Mouse (Mus musculus) lung, embryonic 16.5 days (tissue): Measurements from ENCODE around the gene Tha1. TPM values are rescaled to one million over a fixed set of nuclear protein-coding genes. Genes with fewer than 3 reads are reported as not detected.
A peak's percentile ranks its signal among the peaks of the same experiment; 100 is the strongest.

Experiments
- ATAC-seq: fragments of 200-750 bp; cut with Nextera tagmentation; 2 replicates; pipeline ENCODE4 v1.8.0; 2017; ENCODE audit warnings: low read depth, mild to moderate bottlenecking, moderate library complexity
- H3K27ac ChIP-seq: fragments of 300-500 bp; sonication (generic); 2 replicates; pipeline ENCODE4 v1.5.1; 2014; ENCODE audit warnings: mild to moderate bottlenecking, control low read depth, low read length
- H3K27me3 ChIP-seq: fragments of 300-500 bp; sonication (generic); 2 replicates; pipeline ENCODE4 v1.6.1; 2014; ENCODE audit warnings: low read depth, low read length, mixed read lengths; ENCODE audit not compliant: control insufficient read depth, insufficient read depth
- H3K36me3 ChIP-seq: fragments of 300-500 bp; sonication (generic); 2 replicates; pipeline ENCODE4 v1.6.1; 2014; ENCODE audit warnings: low read length; ENCODE audit not compliant: control insufficient read depth, insufficient read depth
- H3K4me1 ChIP-seq: fragments of 300-500 bp; sonication (generic); replicated peaks from 2 replicates; pipeline ENCODE4 v1.6.1; 2014; ENCODE audit warnings: low read length, mixed read lengths; ENCODE audit not compliant: control insufficient read depth, insufficient read depth
- H3K4me2 ChIP-seq: fragments of 300-500 bp; sonication (generic); 2 replicates; pipeline ENCODE4 v1.6.1; 2014; ENCODE audit warnings: low read depth, low read length, control low read depth
- H3K4me3 ChIP-seq: fragments of 300-500 bp; sonication (generic); 2 replicates; pipeline ENCODE4 v1.5.1; 2014; ENCODE audit warnings: mild to moderate bottlenecking, low read length, control low read depth
- H3K9ac ChIP-seq: fragments of 300-500 bp; sonication (generic); 2 replicates; pipeline ENCODE4 v1.6.1; 2014; ENCODE audit warnings: low read length, control low read depth
- H3K9me3 ChIP-seq: fragments of 300-500 bp; sonication (generic); 2 replicates; pipeline ENCODE4 v1.6.1; 2016; ENCODE audit warnings: low read length; ENCODE audit not compliant: control insufficient read depth
- WGBS: fragments of 180-500 bp; shearing (Covaris S2); extraction: QIAGEN DNeasy Blood & Tissue Kit; methylation state at CpG from one replicate; pipeline ENCODE4 v1.1.7; 2014; 5-methylcytosine and 5-hydroxymethylcytosine counted together
- polyA plus RNA-seq: library from polyadenylated mRNA; unstranded; fragments of >200 nt; fragmentation: Nextera tagmentation; extraction: Ambion mirVana; gene quantifications from 2 replicates; pipeline ENCODE4 v1.2.1, GENCODE M21; 2015

Tha1 gene
- polyA plus RNA-seq, 1 experiment from 2014 or later, result 4.6 TPM

DNA sequence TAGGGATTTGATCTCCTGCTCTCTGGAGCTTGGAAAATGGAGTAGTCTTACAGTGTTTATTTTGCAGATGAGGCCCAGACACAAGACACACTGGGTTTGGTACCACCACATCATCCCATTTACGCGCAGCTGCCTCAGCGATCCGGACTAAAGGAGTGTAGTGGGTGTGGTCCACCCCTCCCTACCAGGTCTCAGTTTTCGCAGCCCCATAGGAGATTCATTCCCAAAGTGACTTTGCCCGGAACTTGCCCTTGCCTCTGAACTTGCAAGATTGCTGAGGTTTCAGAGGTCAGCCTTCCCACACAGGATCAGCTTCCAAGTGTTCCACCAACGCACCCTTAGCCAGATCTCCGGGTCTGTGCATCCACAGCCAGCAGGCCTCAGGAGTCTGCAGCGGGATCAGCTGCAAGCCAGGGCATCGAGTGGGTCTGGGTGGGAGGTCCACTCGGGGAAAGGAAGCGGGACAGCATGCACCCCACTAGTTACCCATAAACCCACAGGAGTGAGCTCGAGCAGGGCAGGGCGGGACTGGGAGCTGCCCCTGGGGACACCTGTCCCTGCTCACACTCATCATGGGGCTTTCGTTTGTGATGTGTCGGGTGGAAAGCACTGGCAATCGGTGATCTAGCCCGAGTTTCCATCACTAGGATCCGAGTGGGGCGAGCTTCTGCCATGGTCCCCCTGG lies 15.0 kb upstream of the Tha1 start:
- Histone ChIP-seq H3K9me3 (no peaks in the 10 kb centered on the region), H3K4me3 (no peak overlapping the region), H3K4me2 (peak overlapping the region; percentile 44; the same call in 1 of the 2 replicates), H3K9ac (peak overlapping the region; percentile 51), H3K4me1 (peaks cover 31% of the 10 kb centered on the region), H3K27me3 (peaks cover 5% of the 10 kb centered on the region; the same call in 1 of the 2 replicates), H3K27ac (no peak overlapping the region), H3K36me3 (no peaks in the 10 kb centered on the region)
- WGBS, result 37% methylated on average over 20 of the region's 20 CpGs
- ATAC-seq, result no peak

DNA sequence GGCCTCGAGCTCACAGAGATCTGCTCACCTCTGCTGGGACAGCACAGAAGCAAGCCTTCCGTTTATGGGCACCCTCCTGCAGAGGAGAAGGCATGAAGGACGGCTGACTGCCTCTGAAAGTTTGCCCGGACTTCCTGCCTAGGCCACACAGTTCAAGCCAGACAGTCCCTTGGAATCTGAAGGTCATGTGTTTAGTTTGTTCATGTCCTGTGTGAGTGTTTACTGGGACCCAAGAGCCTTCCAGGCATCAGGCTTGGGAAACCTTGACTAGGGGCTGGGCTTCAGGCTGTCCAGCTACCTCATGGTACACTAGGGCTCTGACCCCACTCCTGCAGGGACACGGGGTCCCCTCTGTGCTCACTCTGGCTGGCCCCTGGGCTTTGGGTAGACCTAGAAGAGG lies 12.7 kb upstream of the Tha1 start:
- H3K4me3 ChIP-seq, result no peak overlapping the region
- WGBS, result 28% methylated on average over 5 of the region's 5 CpGs
- peaks cover 5% of the 10 kb centered on the region; the same call in 1 of the 2 replicates for H3K27me3 ChIP-seq
- ATAC-seq, result no peak
- no peak overlapping the region for H3K9ac ChIP-seq
- no peaks in the 10 kb centered on the region for H3K36me3 ChIP-seq
- H3K27ac ChIP-seq, result no peak overlapping the region
- H3K9me3 ChIP-seq, result no peaks in the 10 kb centered on the region
- H3K4me1 ChIP-seq, result peaks cover 40% of the 10 kb centered on the region
- H3K4me2 ChIP-seq, result no peak overlapping the region

DNA sequence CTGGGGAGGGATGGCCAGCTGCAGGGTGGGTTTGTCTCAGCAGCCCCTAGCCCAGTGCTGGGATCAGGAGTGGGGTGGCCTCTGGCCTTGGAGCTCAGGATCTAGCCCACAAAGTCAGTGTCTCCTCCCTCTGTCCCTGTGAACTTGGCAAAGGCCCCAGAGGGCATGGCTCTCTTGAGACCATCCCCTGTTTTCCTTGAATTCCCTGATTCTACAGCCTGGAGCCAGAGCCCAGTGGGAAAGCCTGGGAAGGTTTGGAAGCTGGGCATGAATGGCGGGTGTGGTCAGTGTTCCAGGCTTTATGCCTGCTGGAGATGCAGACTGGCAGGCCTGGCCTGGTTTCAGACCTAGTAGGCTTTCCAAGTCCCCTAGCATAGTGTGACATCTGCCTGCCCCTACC lies 8.9 kb upstream of the Tha1 start:
- no peaks in the 10 kb centered on the region for H3K36me3 ChIP-seq
- no peaks in the 10 kb centered on the region for H3K27me3 ChIP-seq
- ATAC-seq, result peak; percentile 20; the same call in 1 of the 2 replicates
- no peak overlapping the region for H3K4me3 ChIP-seq
- peak overlapping the region; percentile 81 for H3K27ac ChIP-seq
- H3K9ac ChIP-seq, result peak overlapping the region; percentile 36
- H3K4me1 ChIP-seq, result peaks cover 32% of the 10 kb centered on the region
- H3K4me2 ChIP-seq, result peak overlapping the region; percentile 18; the same call in 1 of the 2 replicates
- no peaks in the 10 kb centered on the region for H3K9me3 ChIP-seq
- WGBS, result 60% methylated on average over 1 of the region's 1 CpGs

GRCm38 (mm10) chr11:117881787-117882186 lies 8.5 kb upstream of the Tha1 start:
- Histone ChIP-seq H3K9me3 (no peaks in the 10 kb centered on the region), H3K4me3 (no peak overlapping the region), H3K27ac (peak overlapping the region; percentile 81), H3K27me3 (no peaks in the 10 kb centered on the region), H3K9ac (peak overlapping the region; percentile 36), H3K36me3 (no peaks in the 10 kb centered on the region), H3K4me2 (peak overlapping the region; percentile 18; the same call in 1 of the 2 replicates), H3K4me1 (peaks cover 32% of the 10 kb centered on the region)
- ATAC-seq, result peak; percentile 79
- WGBS, result 4% methylated on average over 8 of the region's 8 CpGs

GRCm38 (mm10) chr11:117880977-117881358 lies 7.7 kb upstream of the Tha1 start:
- WGBS, result 63% methylated on average over 6 of the region's 6 CpGs

GRCm38 (mm10) chr11:117880336-117880976 lies 7.2 kb upstream of the Tha1 start:
- 78% methylated on average over 9 of the region's 9 CpGs for WGBS
- Histone ChIP-seq H3K4me1 (peaks cover 34% of the 10 kb centered on the region), H3K4me3 (no peak overlapping the region), H3K27me3 (no peaks in the 10 kb centered on the region), H3K36me3 (no peaks in the 10 kb centered on the region), H3K9ac (no peak overlapping the region), H3K4me2 (no peak overlapping the region), H3K9me3 (no peaks in the 10 kb centered on the region), H3K27ac (no peak overlapping the region)
- ATAC-seq, result no peak

More at GRCm38 (mm10) chr11:117880977-117881358, 7.7 kb upstream of the Tha1 start:
- Histone ChIP-seq H3K27me3 (no peaks in the 10 kb centered on the region), H3K9ac (peak overlapping the region; percentile 33; the same call in 1 of the 2 replicates), H3K4me1 (peaks cover 32% of the 10 kb centered on the region), H3K9me3 (no peaks in the 10 kb centered on the region), H3K4me3 (no peak overlapping the region), H3K4me2 (no peak overlapping the region), H3K36me3 (no peaks in the 10 kb centered on the region), H3K27ac (peak overlapping the region; percentile 81)
- ATAC-seq, result no peak

- peaks cover 34% of the 10 kb centered on the region for H3K4me1 ChIP-seq
- H3K27ac ChIP-seq, result no peak overlapping the region
- no peaks in the 10 kb centered on the region for H3K36me3 ChIP-seq
- no peak for ATAC-seq
- no peaks in the 10 kb centered on the region for H3K27me3 ChIP-seq
- H3K9ac ChIP-seq, result no peak overlapping the region
- 73% methylated on average over 6 of the region's 6 CpGs for WGBS
- no peak overlapping the region for H3K4me3 ChIP-seq
- H3K9me3 ChIP-seq, result no peaks in the 10 kb centered on the region
- H3K4me2 ChIP-seq, result no peak overlapping the region
Observed at GRCm38 (mm10) chr11:117879676-117880075, 6.4 kb upstream of the Tha1 start.

- H3K9me3 ChIP-seq, result no peaks in the 10 kb centered on the region
- H3K27ac ChIP-seq, result peak overlapping the region; percentile 31; the same call in 1 of the 2 replicates
- no peaks in the 10 kb centered on the region for H3K27me3 ChIP-seq
- no peak overlapping the region for H3K4me3 ChIP-seq
- no peak for ATAC-seq
- H3K4me2 ChIP-seq, result peak overlapping the region; percentile 35; the same call in 1 of the 2 replicates
- peak overlapping the region; percentile 48 for H3K9ac ChIP-seq
- WGBS, result 26% methylated on average over 8 of the region's 8 CpGs
- H3K36me3 ChIP-seq, result no peaks in the 10 kb centered on the region
- H3K4me1 ChIP-seq, result peaks cover 34% of the 10 kb centered on the region
Observed at GRCm38 (mm10) chr11:117878892-117879291, 5.6 kb upstream of the Tha1 start.

DNA sequence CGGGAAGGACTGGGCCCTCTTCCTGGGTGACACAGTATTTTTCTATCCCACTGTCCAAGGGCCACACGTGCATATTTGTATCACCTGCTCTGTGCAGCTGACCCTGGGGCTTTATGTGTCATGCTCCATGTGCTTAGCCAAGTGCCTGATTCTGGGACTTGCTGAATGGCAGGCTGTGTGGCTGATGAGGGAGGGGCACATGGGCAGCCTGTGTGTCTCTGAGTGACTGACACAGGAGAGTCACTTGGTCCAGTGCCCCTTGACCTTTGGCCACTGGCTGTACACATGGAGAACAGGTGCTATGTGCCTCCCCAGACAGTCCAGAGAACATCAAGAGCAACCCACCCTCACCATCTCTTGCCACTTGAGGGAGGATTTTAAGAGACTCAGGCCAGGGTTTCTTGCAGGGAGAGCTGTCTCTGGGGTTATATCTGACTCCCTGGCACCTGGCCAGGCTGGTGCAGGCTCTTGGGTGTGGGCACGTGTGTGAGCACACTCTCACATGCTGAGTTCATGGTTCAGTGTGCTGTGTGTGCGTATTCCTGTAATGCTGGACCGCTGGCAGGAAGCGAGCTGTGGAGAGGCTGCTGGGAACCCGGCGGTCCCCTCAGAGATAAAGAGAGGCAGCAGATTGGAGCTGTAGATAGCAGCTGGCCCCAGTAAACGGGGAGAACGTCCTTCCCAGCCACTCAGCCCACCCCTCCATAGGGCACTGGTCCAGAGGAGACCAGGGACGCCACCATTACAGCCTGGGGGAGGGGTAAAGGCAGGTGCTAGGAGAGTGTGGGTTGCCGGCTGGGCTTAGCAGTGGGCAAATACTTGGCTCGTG lies 4.8 kb upstream of the Tha1 start:
- peak overlapping the region; percentile 5; the same call in 1 of the 2 replicates for H3K4me3 ChIP-seq
- H3K4me2 ChIP-seq, result peak overlapping the region; percentile 35
- no peaks in the 10 kb centered on the region for H3K36me3 ChIP-seq
- ATAC-seq, result peak; percentile 39
- H3K27me3 ChIP-seq, result no peaks in the 10 kb centered on the region
- peak overlapping the region; percentile 48 for H3K9ac ChIP-seq
- 12% methylated on average over 13 of the region's 13 CpGs for WGBS
- peak overlapping the region; percentile 33; the same call in 1 of the 2 replicates for H3K27ac ChIP-seq
- no peaks in the 10 kb centered on the region for H3K9me3 ChIP-seq
- H3K4me1 ChIP-seq, result peaks cover 37% of the 10 kb centered on the region
